Mouse (Mus musculus) cerebellum, adult 9-11 months (tissue): ENCODE measurements around the gene Trim61.

Experiments used
- DNase-seq: peaks from one replicate; pipeline ENCODE4 v3.0.0; 2022

Gene Trim61

GRCm38 (mm10) chr8:64983150-64983897 is 35.0 kb downstream of the Trim61 start:
- DNase-seq: peak; percentile 5
